Mouse (Mus musculus): ENCODE measurements around the gene Prkcb. TPM values are rescaled to one million over a fixed set of nuclear protein-coding genes. Genes with fewer than 3 reads are reported as not detected.

The Prkcb gene
- polyA plus RNA-seq, 1 experiment from 2014 or later, result 4.7 TPM

DNA sequence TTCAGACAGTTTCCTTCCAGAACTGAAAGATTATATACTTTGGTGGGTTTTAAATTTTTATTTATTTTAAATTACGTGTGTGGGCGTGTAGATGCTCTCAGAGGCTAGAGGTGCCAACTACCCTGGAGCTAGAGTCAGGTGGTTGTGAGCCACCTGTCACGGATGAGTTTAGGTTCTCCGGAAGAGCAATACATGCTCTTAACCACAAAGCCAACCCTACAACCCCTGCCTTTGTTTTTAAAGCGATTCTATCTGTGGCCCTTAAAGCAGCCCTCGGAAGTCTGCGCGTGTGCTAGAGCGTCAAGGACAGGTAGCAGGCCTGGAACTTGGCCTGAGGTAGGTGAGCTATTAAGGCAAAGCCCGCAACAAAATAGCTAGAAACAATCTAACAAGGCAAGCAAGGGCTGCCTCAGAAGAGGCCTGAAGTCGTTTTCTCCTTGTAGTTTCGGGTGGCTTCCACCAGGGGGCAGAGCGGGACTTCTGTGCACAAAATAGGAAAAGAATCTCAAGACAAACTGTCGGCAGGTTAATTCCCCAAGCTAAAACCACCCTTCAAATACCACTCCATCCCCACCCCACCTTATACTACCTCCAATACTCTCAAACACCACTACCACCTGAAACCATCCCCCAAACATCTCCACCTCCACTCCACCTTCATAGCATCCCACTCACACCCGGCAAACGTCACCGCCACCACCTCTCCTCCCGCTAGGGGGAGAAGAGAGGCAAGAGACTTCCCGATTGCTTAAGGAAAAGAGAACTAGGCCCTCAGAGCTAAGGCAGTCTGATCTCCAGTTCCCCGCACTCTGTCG is 37.1 kb upstream of the Prkcb start:
- H3K4me1 ChIP-seq (replicated peaks), result no peaks in the 10 kb centered on the region
- no peaks in the 10 kb centered on the region for H3K9me3 ChIP-seq
- H3K4me3 ChIP-seq (replicated peaks), result no peak overlapping the region
- H3K27ac ChIP-seq, result no peak overlapping the region
- peaks cover 8% of the 10 kb centered on the region; the same call in 1 of the 2 replicates for H3K27me3 ChIP-seq
- no peaks in the 10 kb centered on the region for H3K36me3 ChIP-seq
- no peak for ATAC-seq (ENCODE audit: insufficient number of reproducible peaks, insufficient read depth, low FRiP score, low TSS enrichment, low read depth)
- H3K9ac ChIP-seq (replicated peaks), result no peak overlapping the region
- WGBS, result 32% methylated on average over 21 of the region's 21 CpGs
- H3K4me2 ChIP-seq, result peak overlapping the region; percentile 23; the same call in 1 of the 2 replicates

DNA sequence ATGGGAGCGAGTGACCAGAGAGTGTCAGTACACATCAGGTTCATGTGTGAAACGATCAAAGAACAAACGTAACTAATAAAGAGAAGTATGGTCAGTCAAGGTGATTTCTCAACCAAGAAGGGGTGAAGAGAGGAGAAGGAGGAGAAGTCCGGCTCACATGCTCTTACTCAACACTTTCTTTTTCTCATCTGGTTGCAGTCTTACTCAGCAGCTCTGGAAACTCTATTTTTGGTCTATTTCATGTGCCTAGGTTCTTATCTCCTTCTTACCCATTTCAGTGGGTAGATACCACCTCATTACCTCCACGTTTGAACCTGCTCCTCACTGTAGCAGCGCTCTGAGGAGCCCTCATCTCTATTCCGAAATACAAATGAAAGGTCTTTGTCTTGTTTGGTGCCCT is 31.8 kb upstream of the Prkcb start:
- H3K4me2 ChIP-seq, result no peak overlapping the region
- peaks cover 10% of the 10 kb centered on the region; the same call in 1 of the 2 replicates for H3K27me3 ChIP-seq
- 78% methylated on average over 7 of the region's 7 CpGs for WGBS
- no peaks in the 10 kb centered on the region for H3K9me3 ChIP-seq
- H3K27ac ChIP-seq, result no peak overlapping the region
- H3K9ac ChIP-seq (replicated peaks), result no peak overlapping the region
- H3K4me1 ChIP-seq (replicated peaks), result no peaks in the 10 kb centered on the region
- no peak for ATAC-seq (ENCODE audit: insufficient number of reproducible peaks, insufficient read depth, low FRiP score, low TSS enrichment, low read depth)
- H3K36me3 ChIP-seq, result no peaks in the 10 kb centered on the region
- no peak overlapping the region for H3K4me3 ChIP-seq (replicated peaks)

DNA sequence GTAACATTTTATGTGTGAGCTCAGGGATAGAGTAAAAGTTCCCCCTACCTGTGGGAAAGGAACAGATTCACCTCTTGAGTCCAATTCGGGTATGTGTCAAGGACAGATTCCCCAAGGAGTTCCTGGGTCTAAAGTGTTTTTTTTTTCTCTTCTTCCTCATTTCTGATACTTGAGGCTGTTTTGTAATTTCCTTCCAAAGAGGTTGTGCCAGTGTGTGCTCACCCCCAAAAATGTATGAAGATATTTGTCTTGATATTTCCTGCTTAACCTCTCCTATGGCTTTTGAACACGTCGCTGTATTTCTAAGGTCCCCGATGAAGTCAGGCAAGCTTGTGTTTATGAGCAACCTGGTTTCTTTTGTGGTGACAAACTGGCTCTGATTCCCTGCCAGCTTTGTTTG is 30.0 kb upstream of the Prkcb start:
- Histone ChIP-seq H3K27ac (no peak overlapping the region), H3K27me3 (peaks cover 10% of the 10 kb centered on the region; the same call in 1 of the 2 replicates), H3K9ac (replicated peaks) (no peak overlapping the region), H3K4me2 (no peak overlapping the region), H3K4me3 (replicated peaks) (no peak overlapping the region), H3K4me1 (replicated peaks) (no peaks in the 10 kb centered on the region), H3K36me3 (no peaks in the 10 kb centered on the region), H3K9me3 (no peaks in the 10 kb centered on the region)
- WGBS, result 75% methylated on average over 4 of the region's 4 CpGs
- ATAC-seq (ENCODE audit: insufficient number of reproducible peaks, insufficient read depth, low FRiP score, low TSS enrichment, low read depth), result no peak

GRCm38 (mm10) chr7:122260055-122260602 is 28.4 kb upstream of the Prkcb start:
- Histone ChIP-seq H3K4me3 (replicated peaks) (no peak overlapping the region), H3K36me3 (no peaks in the 10 kb centered on the region), H3K4me2 (no peak overlapping the region), H3K4me1 (replicated peaks) (no peaks in the 10 kb centered on the region), H3K27ac (no peak overlapping the region), H3K27me3 (peaks cover 10% of the 10 kb centered on the region; the same call in 1 of the 2 replicates), H3K9ac (replicated peaks) (no peak overlapping the region), H3K9me3 (no peaks in the 10 kb centered on the region)
- ATAC-seq (ENCODE audit: insufficient number of reproducible peaks, insufficient read depth, low FRiP score, low TSS enrichment, low read depth), result no peak
- WGBS, result 82% methylated on average over 5 of the region's 5 CpGs

DNA sequence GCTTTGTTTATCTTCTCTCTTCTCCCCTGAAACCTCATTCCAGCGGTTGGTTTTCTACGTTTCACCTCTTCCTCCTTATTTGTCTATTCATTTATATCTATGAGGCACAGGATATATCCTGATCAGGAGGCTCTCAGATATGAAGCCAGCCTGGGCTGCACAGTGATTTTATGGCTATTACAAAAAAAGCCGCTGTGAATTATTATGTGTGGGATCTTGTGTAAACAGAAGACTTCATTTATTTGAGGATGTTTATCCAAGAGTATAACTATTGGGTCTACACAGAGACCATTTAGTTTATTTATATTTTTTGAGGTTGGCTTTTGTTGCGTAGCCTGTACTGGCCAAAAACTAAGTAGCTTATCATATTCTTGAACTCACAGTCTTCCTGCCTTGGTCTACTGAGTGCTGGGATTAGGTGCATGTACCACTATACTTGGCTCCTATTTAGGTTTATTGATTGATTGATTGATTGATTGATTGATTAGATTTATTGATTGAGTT is 19.5 kb upstream of the Prkcb start:
- Histone ChIP-seq H3K27ac (no peak overlapping the region), H3K27me3 (no peaks in the 10 kb centered on the region), H3K36me3 (no peaks in the 10 kb centered on the region), H3K9me3 (no peaks in the 10 kb centered on the region), H3K4me1 (replicated peaks) (no peaks in the 10 kb centered on the region), H3K4me2 (no peak overlapping the region), H3K9ac (replicated peaks) (no peak overlapping the region), H3K4me3 (replicated peaks) (no peak overlapping the region)
- WGBS, result 84% methylated on average over 4 of the region's 4 CpGs
- no peak for ATAC-seq (ENCODE audit: insufficient number of reproducible peaks, insufficient read depth, low FRiP score, low TSS enrichment, low read depth)

GRCm38 (mm10) chr7:122272334-122272733 is 16.2 kb upstream of the Prkcb start:
- H3K9me3 ChIP-seq, result no peaks in the 10 kb centered on the region
- H3K4me1 ChIP-seq (replicated peaks), result no peaks in the 10 kb centered on the region
- H3K27me3 ChIP-seq, result no peaks in the 10 kb centered on the region
- no peak for ATAC-seq (ENCODE audit: insufficient number of reproducible peaks, insufficient read depth, low FRiP score, low TSS enrichment, low read depth)
- H3K4me2 ChIP-seq, result no peak overlapping the region
- no peaks in the 10 kb centered on the region for H3K36me3 ChIP-seq
- H3K4me3 ChIP-seq (replicated peaks), result no peak overlapping the region
- H3K27ac ChIP-seq, result no peak overlapping the region
- no peak overlapping the region for H3K9ac ChIP-seq (replicated peaks)
- WGBS, result 83% methylated on average over 2 of the region's 2 CpGs

DNA sequence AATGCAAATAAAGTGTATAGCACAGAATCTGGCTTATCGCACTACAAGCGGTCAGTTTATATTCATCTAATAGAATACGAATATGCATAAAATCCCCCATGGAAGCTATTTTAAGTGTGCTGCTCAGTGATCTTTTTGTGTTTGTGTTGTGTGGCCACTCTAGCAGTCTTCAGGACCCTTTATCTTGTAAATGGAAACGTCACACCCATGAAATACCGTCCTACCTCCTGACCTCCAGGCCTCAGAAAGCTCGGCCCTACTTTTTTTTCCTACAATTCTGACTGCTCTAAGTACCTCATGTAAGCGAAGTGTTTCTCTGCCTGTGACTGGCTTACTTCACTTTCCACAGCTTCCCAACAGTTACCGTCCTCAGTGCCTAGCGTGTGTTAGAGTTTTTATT is 9.0 kb upstream of the Prkcb start:
- H3K4me2 ChIP-seq, result no peak overlapping the region
- H3K9me3 ChIP-seq, result 0 out of 2 replicates have a peak, but pooled peaks cover 2% of the 10 kb centered on the region
- H3K36me3 ChIP-seq, result no peaks in the 10 kb centered on the region
- no peak overlapping the region for H3K27ac ChIP-seq
- peaks cover 4% of the 10 kb centered on the region; the same call in 1 of the 2 replicates for H3K27me3 ChIP-seq
- no peak overlapping the region for H3K9ac ChIP-seq (replicated peaks)
- no peak for ATAC-seq (ENCODE audit: insufficient number of reproducible peaks, insufficient read depth, low FRiP score, low TSS enrichment, low read depth)
- WGBS, result 82% methylated on average over 9 of the region's 9 CpGs
- H3K4me3 ChIP-seq (replicated peaks), result no peak overlapping the region
- no peaks in the 10 kb centered on the region for H3K4me1 ChIP-seq (replicated peaks)

- ATAC-seq (ENCODE audit: insufficient number of reproducible peaks, insufficient read depth, low FRiP score, low TSS enrichment, low read depth), result no peak
Measured at GRCm38 (mm10) chr7:122280334-122280733, 8.2 kb upstream of the Prkcb start.

DNA sequence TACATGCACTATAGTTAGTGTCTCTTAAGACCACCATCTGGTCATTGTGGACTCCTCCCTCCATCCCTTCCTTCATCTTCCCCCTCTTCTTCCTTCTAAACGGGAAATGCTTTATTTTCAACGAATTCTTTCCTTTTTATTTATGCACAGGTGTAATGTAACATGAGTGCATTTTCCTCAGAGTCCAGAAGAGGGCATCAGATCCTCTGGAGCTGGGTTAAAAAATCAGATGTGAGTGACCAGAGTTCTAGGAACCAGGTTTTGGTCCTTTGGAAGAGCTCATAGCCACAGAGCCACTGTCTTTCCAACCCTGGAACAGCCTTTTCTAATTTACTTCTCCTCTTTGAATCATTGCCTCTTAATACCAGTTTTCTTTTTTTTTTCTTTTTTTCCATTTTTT is 6.0 kb upstream of the Prkcb start:
- H3K9ac ChIP-seq (replicated peaks), result no peak overlapping the region
- H3K4me1 ChIP-seq (replicated peaks), result no peaks in the 10 kb centered on the region
- no peak overlapping the region for H3K4me2 ChIP-seq
- H3K27ac ChIP-seq, result no peak overlapping the region
- peaks cover 6% of the 10 kb centered on the region for H3K27me3 ChIP-seq
- H3K9me3 ChIP-seq, result 0 out of 2 replicates have a peak, but pooled peaks cover 2% of the 10 kb centered on the region
- no peaks in the 10 kb centered on the region for H3K36me3 ChIP-seq
- H3K4me3 ChIP-seq (replicated peaks), result no peak overlapping the region
- 81% methylated on average over 2 of the region's 2 CpGs for WGBS
- no peak for ATAC-seq (ENCODE audit: insufficient number of reproducible peaks, insufficient read depth, low FRiP score, low TSS enrichment, low read depth)

More at GRCm38 (mm10) chr7:122280334-122280733, 8.2 kb upstream of the Prkcb start:
- 76% methylated on average over 2 of the region's 2 CpGs for WGBS
- Histone ChIP-seq H3K27me3 (peaks cover 4% of the 10 kb centered on the region; the same call in 1 of the 2 replicates), H3K4me2 (no peak overlapping the region), H3K27ac (no peak overlapping the region), H3K4me3 (replicated peaks) (no peak overlapping the region), H3K36me3 (no peaks in the 10 kb centered on the region), H3K9ac (replicated peaks) (no peak overlapping the region), H3K9me3 (0 out of 2 replicates have a peak, but pooled peaks cover 2% of the 10 kb centered on the region), H3K4me1 (replicated peaks) (no peaks in the 10 kb centered on the region)

DNA sequence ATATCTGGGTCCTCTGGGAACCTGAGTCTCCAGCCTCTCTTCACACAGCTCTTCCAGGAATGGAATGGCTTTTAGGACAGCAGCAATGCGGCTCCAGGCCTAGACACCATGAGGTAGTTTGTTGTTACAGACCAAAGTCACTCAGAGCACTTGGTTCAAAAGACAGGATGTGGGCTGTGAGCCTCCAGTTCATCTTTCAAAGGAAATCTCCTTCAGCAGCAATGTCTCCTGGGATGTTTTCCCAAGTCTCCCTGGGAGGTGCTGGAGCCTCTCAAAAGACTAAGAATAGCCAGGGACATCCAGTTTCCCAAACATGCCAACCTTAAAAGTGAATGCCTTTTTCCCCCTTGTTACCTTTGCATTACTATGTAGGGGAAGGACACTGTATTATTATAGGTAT is 1.3 kb upstream of the Prkcb start:
- no peak overlapping the region for H3K4me3 ChIP-seq (replicated peaks)
- no peak for ATAC-seq (ENCODE audit: insufficient number of reproducible peaks, insufficient read depth, low FRiP score, low TSS enrichment, low read depth)
- peaks cover 48% of the 10 kb centered on the region for H3K27me3 ChIP-seq
- H3K9ac ChIP-seq (replicated peaks), result no peak overlapping the region
- H3K9me3 ChIP-seq, result 0 out of 2 replicates have a peak, but pooled peaks cover 2% of the 10 kb centered on the region
- 42% methylated on average over 1 of the region's 1 CpGs for WGBS
- no peak overlapping the region for H3K27ac ChIP-seq
- no peak overlapping the region for H3K4me2 ChIP-seq
- H3K4me1 ChIP-seq (replicated peaks), result peaks cover 23% of the 10 kb centered on the region
- H3K36me3 ChIP-seq, result no peaks in the 10 kb centered on the region

GRCm38 (mm10) chr7:122289243-122290111 is 926 bp downstream of the Prkcb start:
- H3K27me3 ChIP-seq, result peaks cover 48% of the 10 kb centered on the region
- H3K4me2 ChIP-seq, result peak overlapping the region; percentile 97
- under 1% methylated on average over 64 of the region's 66 CpGs for WGBS
- peak; percentile 40; the same call in 1 of the 2 replicates for ATAC-seq (ENCODE audit: insufficient number of reproducible peaks, insufficient read depth, low FRiP score, low TSS enrichment, low read depth)
- H3K4me1 ChIP-seq (replicated peaks), result peaks cover 25% of the 10 kb centered on the region
- peak overlapping the region; percentile 69 for H3K4me3 ChIP-seq (replicated peaks)
- peak overlapping the region; percentile 59 for H3K9ac ChIP-seq (replicated peaks)
- H3K36me3 ChIP-seq, result no peaks in the 10 kb centered on the region
- no peak overlapping the region for H3K27ac ChIP-seq
- H3K9me3 ChIP-seq, result no peaks in the 10 kb centered on the region

All from limb, embryonic 12.5 days (tissue).